Mouse (Mus musculus) kidney, embryonic 16.5 days (tissue): ENCODE results near the gene Gnai2. TPM values are rescaled to one million over a fixed set of nuclear protein-coding genes. Genes with fewer than 3 reads are reported as not detected.
A peak's percentile ranks its signal among the peaks of the same experiment; 100 is the strongest.

ENCODE experiments used
- ATAC-seq: fragments of 200-750 bp; cut with Nextera tagmentation; 2 replicates; pipeline ENCODE4 v1.8.0; 2017; ENCODE audit warnings: moderate TSS enrichment; ENCODE audit not compliant: low FRiP score, low TSS enrichment
- H3K27ac ChIP-seq: fragments of 300-500 bp; sonication (generic); 2 replicates; pipeline ENCODE4 v1.5.1; 2014; ENCODE audit warnings: low read length
- H3K27me3 ChIP-seq: fragments of 300-500 bp; sonication (generic); 2 replicates; pipeline ENCODE4 v1.6.1; 2014; ENCODE audit warnings: low read length, control low read depth, mixed read lengths; ENCODE audit not compliant: insufficient read depth
- H3K36me3 ChIP-seq: fragments of 300-500 bp; sonication (generic); 2 replicates; pipeline ENCODE4 v1.6.1; 2014; ENCODE audit warnings: low read length, control low read depth, mixed read lengths; ENCODE audit not compliant: insufficient read depth
- H3K4me1 ChIP-seq: fragments of 300-500 bp; sonication (generic); 2 replicates; pipeline ENCODE4 v1.6.1; 2014; ENCODE audit warnings: low read length, control low read depth, mixed read lengths; ENCODE audit not compliant: insufficient read depth
- H3K4me2 ChIP-seq: fragments of 300-500 bp; sonication (generic); replicated peaks from 2 replicates; pipeline ENCODE4 v1.6.1; 2014; ENCODE audit warnings: low read depth, low read length
- H3K4me3 ChIP-seq: fragments of 300-500 bp; sonication (generic); 2 replicates; pipeline ENCODE4 v1.5.1; 2014; ENCODE audit warnings: mild to moderate bottlenecking, low read length
- H3K9ac ChIP-seq: fragments of 300-500 bp; sonication (generic); replicated peaks from 2 replicates; pipeline ENCODE4 v1.6.1; 2014; ENCODE audit warnings: low read length
- H3K9me3 ChIP-seq: fragments of 300-500 bp; sonication (generic); 2 replicates; pipeline ENCODE4 v1.6.1; 2016; ENCODE audit warnings: low read length, control low read depth
- WGBS: fragments of 180-500 bp; shearing (Covaris S2); extraction: QIAGEN DNeasy Blood & Tissue Kit; methylation state at CpG from one replicate; pipeline ENCODE4 v1.1.7; 2014; 5-methylcytosine and 5-hydroxymethylcytosine counted together
- polyA plus RNA-seq: library from polyadenylated mRNA; unstranded; fragments of >200 nt; fragmentation: Nextera tagmentation; extraction: Ambion mirVana; gene quantifications from 2 replicates; pipeline ENCODE4 v1.2.1, GENCODE M21; 2015

Gene Gnai2
- polyA plus RNA-seq, 1 experiment from 2014 or later = 447 TPM

GRCm38 (mm10) chr9:107627387-107628255 lies 7.5 kb downstream of the Gnai2 start:
- Histone ChIP-seq H3K9ac (peak overlapping the region; percentile 61), H3K4me2 (peak overlapping the region; percentile 46), H3K36me3 (peaks cover 11% of the 10 kb centered on the region; the same call in 1 of the 2 replicates), H3K9me3 (no peaks in the 10 kb centered on the region), H3K27me3 (no peaks in the 10 kb centered on the region), H3K27ac (peak overlapping the region; percentile 94), H3K4me1 (peaks cover 77% of the 10 kb centered on the region), H3K4me3 (no peak overlapping the region)
- 32% methylated on average over 20 of the region's 20 CpGs for WGBS
- no peak for ATAC-seq

- H3K9me3 ChIP-seq = no peaks in the 10 kb centered on the region
- H3K9ac ChIP-seq = peak overlapping the region; percentile 61
- ATAC-seq = peak; percentile 63
- H3K4me2 ChIP-seq = peak overlapping the region; percentile 46
- H3K27ac ChIP-seq = peak overlapping the region; percentile 94
- H3K27me3 ChIP-seq = no peaks in the 10 kb centered on the region
- H3K4me3 ChIP-seq = peak overlapping the region; percentile 14; the same call in 1 of the 2 replicates
- peaks cover 69% of the 10 kb centered on the region for H3K4me1 ChIP-seq
- peaks cover 16% of the 10 kb centered on the region for H3K36me3 ChIP-seq
- 0% methylated on average over 2 of the region's 2 CpGs for whole genome bisulfite sequencing
Measured at GRCm38 (mm10) chr9:107626844-107627277, 8.3 kb downstream of the Gnai2 start.

- Histone ChIP-seq H3K4me2 (peak overlapping the region; percentile 46), H3K9ac (peak overlapping the region; percentile 61), H3K36me3 (peaks cover 13% of the 10 kb centered on the region), H3K27ac (peak overlapping the region; percentile 94), H3K4me3 (peak overlapping the region; percentile 10; the same call in 1 of the 2 replicates), H3K4me1 (peaks cover 64% of the 10 kb centered on the region), H3K27me3 (no peaks in the 10 kb centered on the region), H3K9me3 (no peaks in the 10 kb centered on the region)
- WGBS = 37% methylated on average over 15 of the region's 15 CpGs
- no peak; the same call in 1 of the 2 replicates for ATAC-seq
Measured at GRCm38 (mm10) chr9:107626158-107626843, 8.9 kb downstream of the Gnai2 start.

GRCm38 (mm10) chr9:107625351-107626128 lies 9.6 kb downstream of the Gnai2 start:
- H3K9me3 ChIP-seq = no peaks in the 10 kb centered on the region
- 90% methylated on average over 12 of the region's 12 CpGs for WGBS
- H3K4me2 ChIP-seq = no peak overlapping the region
- H3K9ac ChIP-seq = no peak overlapping the region
- ATAC-seq = no peak
- H3K27ac ChIP-seq = peak overlapping the region; percentile 94; the same call in 1 of the 2 replicates
- H3K4me1 ChIP-seq = peaks cover 57% of the 10 kb centered on the region
- H3K4me3 ChIP-seq = no peak overlapping the region
- H3K27me3 ChIP-seq = no peaks in the 10 kb centered on the region
- peaks cover 13% of the 10 kb centered on the region for H3K36me3 ChIP-seq

- Histone ChIP-seq H3K27me3 (no peaks in the 10 kb centered on the region), H3K27ac (peak overlapping the region; percentile 69; the same call in 1 of the 2 replicates), H3K36me3 (peaks cover 17% of the 10 kb centered on the region), H3K4me3 (no peak overlapping the region), H3K9ac (no peak overlapping the region), H3K9me3 (no peaks in the 10 kb centered on the region), H3K4me2 (no peak overlapping the region), H3K4me1 (peaks cover 57% of the 10 kb centered on the region)
- 80% methylated on average over 3 of the region's 3 CpGs for WGBS
- no peak for ATAC-seq
Measured at GRCm38 (mm10) chr9:107624951-107625350, 10.2 kb downstream of the Gnai2 start.

- Histone ChIP-seq H3K27me3 (no peaks in the 10 kb centered on the region), H3K27ac (peak overlapping the region; percentile 69; the same call in 1 of the 2 replicates), H3K4me1 (peaks cover 57% of the 10 kb centered on the region), H3K4me3 (no peak overlapping the region), H3K36me3 (peaks cover 21% of the 10 kb centered on the region), H3K4me2 (no peak overlapping the region), H3K9ac (peak overlapping the region; percentile 31; the same call in 1 of the 2 replicates), H3K9me3 (no peaks in the 10 kb centered on the region)
- ATAC-seq = no peak
- 68% methylated on average over 5 of the region's 5 CpGs for WGBS
Measured at GRCm38 (mm10) chr9:107624539-107624938, 10.6 kb downstream of the Gnai2 start.

- Histone ChIP-seq H3K4me3 (no peak overlapping the region), H3K4me2 (no peak overlapping the region), H3K36me3 (peaks cover 47% of the 10 kb centered on the region), H3K9me3 (no peaks in the 10 kb centered on the region), H3K27ac (0 out of 2 replicates have a peak overlapping the region, but pooled peaks have one; percentile 21), H3K9ac (no peak overlapping the region), H3K4me1 (peaks cover 36% of the 10 kb centered on the region), H3K27me3 (no peaks in the 10 kb centered on the region)
- ATAC-seq = no peak
Measured at GRCm38 (mm10) chr9:107620954-107621353, 14.2 kb downstream of the Gnai2 start.

GRCm38 (mm10) chr9:107619546-107619879 lies 15.7 kb downstream of the Gnai2 start:
- no peaks in the 10 kb centered on the region for H3K27me3 ChIP-seq
- 66% methylated on average over 13 of the region's 13 CpGs for whole genome bisulfite sequencing
- no peaks in the 10 kb centered on the region for H3K9me3 ChIP-seq
- H3K27ac ChIP-seq = peak overlapping the region; percentile 71
- no peak overlapping the region for H3K9ac ChIP-seq
- peaks cover 61% of the 10 kb centered on the region for H3K36me3 ChIP-seq
- ATAC-seq = peak; percentile 7; the same call in 1 of the 2 replicates
- H3K4me3 ChIP-seq = no peak overlapping the region
- H3K4me2 ChIP-seq = no peak overlapping the region
- peaks cover 29% of the 10 kb centered on the region for H3K4me1 ChIP-seq

- Histone ChIP-seq H3K4me3 (no peak overlapping the region), H3K27me3 (no peaks in the 10 kb centered on the region), H3K9me3 (no peaks in the 10 kb centered on the region), H3K36me3 (peaks cover 65% of the 10 kb centered on the region), H3K4me2 (no peak overlapping the region), H3K4me1 (peaks cover 23% of the 10 kb centered on the region), H3K9ac (no peak overlapping the region), H3K27ac (peak overlapping the region; percentile 71)
- 49% methylated on average over 13 of the region's 13 CpGs for WGBS
- ATAC-seq = peak; percentile 78
Measured at GRCm38 (mm10) chr9:107618778-107619545, 16.2 kb downstream of the Gnai2 start.
